Mouse (Mus musculus) heart, embryonic 16.5 days (tissue): ENCODE data around the gene Mrps27. TPM values are rescaled to one million over a fixed set of nuclear protein-coding genes. Genes with fewer than 3 reads are reported as not detected.

ENCODE experiments used
- ATAC-seq: fragments of 200-750 bp; cut with Nextera tagmentation; replicated peaks from 2 replicates; pipeline ENCODE4 v1.8.0; 2017; ENCODE audit warnings: moderate number of reproducible peaks; ENCODE audit not compliant: insufficient read depth, low FRiP score; ENCODE audit errors: extremely low read depth
- H3K27ac ChIP-seq: fragments of 300-500 bp; sonication (generic); 2 replicates; pipeline ENCODE4 v1.5.1; 2014; ENCODE audit warnings: mild to moderate bottlenecking, low read length, control low read depth, moderate library complexity
- H3K27me3 ChIP-seq: fragments of 300-500 bp; sonication (generic); 2 replicates; pipeline ENCODE4 v1.6.1; 2014; ENCODE audit warnings: low read length, mixed read lengths; ENCODE audit not compliant: control insufficient read depth, insufficient read depth
- H3K36me3 ChIP-seq: fragments of 300-500 bp; sonication (generic); 2 replicates; pipeline ENCODE4 v1.6.1; 2014; ENCODE audit not compliant: control insufficient read depth, insufficient read depth
- H3K4me1 ChIP-seq: fragments of 300-500 bp; sonication (generic); 2 replicates; pipeline ENCODE4 v1.6.1; 2014; ENCODE audit warnings: low read length, mixed read lengths; ENCODE audit not compliant: control insufficient read depth, insufficient read depth
- H3K4me2 ChIP-seq: fragments of 300-500 bp; sonication (generic); 2 replicates; pipeline ENCODE4 v1.6.1; 2014; ENCODE audit warnings: low read depth, mild to moderate bottlenecking, control low read depth, low read length
- H3K4me3 ChIP-seq: fragments of 300-500 bp; sonication (generic); 2 replicates; pipeline ENCODE4 v1.5.1; 2014; ENCODE audit warnings: mild to moderate bottlenecking, control low read depth, low read length
- H3K9ac ChIP-seq: fragments of 300-500 bp; sonication (generic); 2 replicates; pipeline ENCODE4 v1.6.1; 2014; ENCODE audit warnings: low read length, control low read depth
- H3K9me3 ChIP-seq: fragments of 300-500 bp; sonication (generic); replicated peaks from 2 replicates; pipeline ENCODE4 v1.6.1; 2016; ENCODE audit warnings: low read length; ENCODE audit not compliant: control insufficient read depth
- WGBS: fragments of 180-500 bp; shearing (Covaris S2); extraction: QIAGEN DNeasy Blood & Tissue Kit; methylation state at CpG from one replicate; pipeline ENCODE4 v1.1.7; 2014; 5-methylcytosine and 5-hydroxymethylcytosine counted together
- polyA plus RNA-seq: library from polyadenylated mRNA; unstranded; fragments of >200 nt; fragmentation: Nextera tagmentation; extraction: Ambion mirVana; gene quantifications from 2 replicates; pipeline ENCODE4 v1.2.1, GENCODE M21; 2015

The Mrps27 gene
- polyA plus RNA-seq, 1 experiment from 2014 or later = 97.0 TPM

DNA sequence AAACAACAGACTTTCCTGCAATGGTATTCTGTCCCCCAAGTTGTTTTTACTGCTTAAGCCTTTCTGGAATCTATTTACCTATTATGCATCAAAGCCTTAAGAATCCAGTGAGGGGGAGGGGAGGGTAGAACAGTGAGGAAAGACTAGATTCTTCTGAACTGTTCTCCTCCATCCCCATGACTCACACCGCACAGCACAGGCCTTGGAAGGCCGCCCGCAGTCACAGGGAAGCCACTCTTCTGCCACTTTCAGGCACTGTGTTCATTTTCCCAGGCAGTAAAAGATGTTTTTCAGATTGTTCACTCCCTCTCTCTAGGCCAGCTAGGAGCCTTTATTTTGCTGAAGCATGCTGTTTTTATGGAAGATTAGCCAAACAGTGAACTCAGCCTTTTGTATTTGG, 46.8 kb downstream of the Mrps27 start:
- WGBS = 78% methylated on average over 3 of the region's 3 CpGs
- Histone ChIP-seq H3K4me3 (no peak overlapping the region), H3K27ac (no peak overlapping the region), H3K27me3 (no peaks in the 10 kb centered on the region), H3K4me1 (no peaks in the 10 kb centered on the region), H3K4me2 (no peak overlapping the region), H3K9ac (no peak overlapping the region), H3K36me3 (no peaks in the 10 kb centered on the region), H3K9me3 (no peaks in the 10 kb centered on the region)
- no peak for ATAC-seq

DNA sequence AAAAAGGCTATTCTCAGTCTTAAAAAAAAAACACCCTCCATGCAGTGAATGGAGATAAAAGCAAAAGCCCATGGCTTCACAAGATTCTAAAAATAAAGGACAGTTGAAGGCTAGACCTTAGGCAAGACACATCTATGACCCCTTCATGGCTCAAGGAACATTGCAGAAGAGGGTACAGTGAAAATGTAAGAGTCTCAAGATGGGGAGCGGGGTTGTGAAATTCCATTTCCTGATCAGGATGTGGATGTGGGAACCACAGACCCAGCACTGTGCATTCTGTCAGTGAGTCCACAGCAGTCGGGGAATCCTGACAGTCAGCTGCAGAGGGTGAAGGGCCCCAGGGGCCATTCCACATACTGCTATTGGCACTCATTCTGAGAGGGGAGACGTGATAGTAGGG, 48.5 kb downstream of the Mrps27 start:
- Histone ChIP-seq H3K27me3 (no peaks in the 10 kb centered on the region), H3K4me1 (peaks cover 2% of the 10 kb centered on the region), H3K4me2 (no peak overlapping the region), H3K9ac (no peak overlapping the region), H3K4me3 (no peak overlapping the region), H3K9me3 (no peaks in the 10 kb centered on the region), H3K36me3 (no peaks in the 10 kb centered on the region), H3K27ac (no peak overlapping the region)
- no peak for ATAC-seq
- WGBS = 77% methylated on average over 3 of the region's 3 CpGs

DNA sequence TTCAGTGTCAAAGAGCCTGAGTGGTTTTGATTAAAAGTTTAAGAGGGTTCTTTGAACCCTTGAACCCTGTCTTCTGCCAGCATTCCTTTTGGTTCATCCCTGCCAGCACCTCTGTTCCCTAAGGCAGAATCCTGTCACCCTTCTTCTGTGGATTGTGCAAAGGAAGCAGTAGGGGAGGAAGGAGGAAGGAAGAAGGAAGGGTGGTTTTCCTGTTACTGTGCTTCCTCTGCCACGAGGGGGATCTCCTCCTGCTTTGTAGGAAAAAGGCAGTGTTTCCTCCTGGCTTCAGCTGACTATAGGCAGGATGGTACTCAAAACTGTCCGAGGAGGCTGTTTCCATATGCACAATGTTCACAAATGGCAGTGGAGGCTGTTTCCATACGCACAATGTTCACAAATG, 50.1 kb downstream of the Mrps27 start:
- no peak overlapping the region for H3K4me2 ChIP-seq
- no peak overlapping the region for H3K27ac ChIP-seq
- H3K36me3 ChIP-seq = no peaks in the 10 kb centered on the region

DNA sequence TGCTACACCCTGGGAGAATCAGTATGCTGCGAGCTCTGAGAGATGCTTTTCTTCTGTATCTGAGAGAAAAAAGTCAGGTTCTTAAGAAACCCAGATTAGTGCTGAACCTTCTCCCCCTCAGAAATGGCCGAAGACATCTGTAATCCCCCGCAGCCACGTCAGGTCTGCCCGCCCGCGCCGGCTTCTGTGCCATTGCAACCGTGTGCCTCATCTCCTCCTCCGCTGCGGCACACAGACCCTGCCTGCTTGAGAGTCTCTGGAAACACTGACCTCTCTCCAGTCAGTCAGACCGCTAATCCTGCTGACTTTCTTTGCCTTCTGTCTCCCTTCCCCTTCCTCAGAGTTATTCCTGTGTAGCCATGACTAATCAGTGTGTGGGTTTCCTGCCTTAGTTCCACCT, 50.9 kb downstream of the Mrps27 start:
- Histone ChIP-seq H3K4me3 (no peak overlapping the region), H3K27me3 (no peaks in the 10 kb centered on the region), H3K4me2 (no peak overlapping the region), H3K9me3 (no peaks in the 10 kb centered on the region), H3K9ac (no peak overlapping the region), H3K27ac (peak overlapping the region; percentile 53), H3K36me3 (0 out of 2 replicates have a peak, but pooled peaks cover 4% of the 10 kb centered on the region), H3K4me1 (peaks cover 9% of the 10 kb centered on the region)
- 61% methylated on average over 12 of the region's 12 CpGs for WGBS
- no peak for ATAC-seq

More for the DNA sequence above, 50.1 kb downstream of the Mrps27 start:
- Histone ChIP-seq H3K9me3 (no peaks in the 10 kb centered on the region), H3K27me3 (no peaks in the 10 kb centered on the region), H3K4me3 (no peak overlapping the region), H3K9ac (no peak overlapping the region), H3K4me1 (peaks cover 9% of the 10 kb centered on the region)
- 55% methylated on average over 3 of the region's 3 CpGs for WGBS
- ATAC-seq = no peak

DNA sequence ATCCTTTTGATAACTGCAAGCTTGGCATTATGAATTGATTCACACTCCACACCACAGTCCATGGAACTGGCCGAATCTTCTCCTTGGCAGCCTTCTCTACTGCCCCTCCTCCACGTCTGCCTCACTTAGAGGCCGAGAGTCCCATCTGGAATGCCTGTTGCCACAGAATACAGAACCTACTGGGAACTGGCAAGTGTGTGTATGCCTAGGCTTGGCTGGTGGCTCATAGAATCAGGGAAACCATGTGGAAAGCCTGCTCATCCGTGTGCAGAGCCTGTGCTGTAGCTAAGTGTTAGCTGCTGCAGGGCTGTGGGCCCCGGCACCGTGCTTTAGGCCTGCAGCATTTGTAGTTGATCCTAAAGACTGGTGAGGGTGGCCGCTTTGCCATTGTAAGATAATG, 52.6 kb downstream of the Mrps27 start:
- Histone ChIP-seq H3K4me1 (peaks cover 9% of the 10 kb centered on the region), H3K27ac (no peak overlapping the region), H3K4me3 (no peak overlapping the region), H3K9ac (no peak overlapping the region), H3K27me3 (no peaks in the 10 kb centered on the region), H3K9me3 (no peaks in the 10 kb centered on the region), H3K36me3 (0 out of 2 replicates have a peak, but pooled peaks cover 4% of the 10 kb centered on the region), H3K4me2 (no peak overlapping the region)
- no peak for ATAC-seq
- 80% methylated on average over 7 of the region's 7 CpGs for WGBS

DNA sequence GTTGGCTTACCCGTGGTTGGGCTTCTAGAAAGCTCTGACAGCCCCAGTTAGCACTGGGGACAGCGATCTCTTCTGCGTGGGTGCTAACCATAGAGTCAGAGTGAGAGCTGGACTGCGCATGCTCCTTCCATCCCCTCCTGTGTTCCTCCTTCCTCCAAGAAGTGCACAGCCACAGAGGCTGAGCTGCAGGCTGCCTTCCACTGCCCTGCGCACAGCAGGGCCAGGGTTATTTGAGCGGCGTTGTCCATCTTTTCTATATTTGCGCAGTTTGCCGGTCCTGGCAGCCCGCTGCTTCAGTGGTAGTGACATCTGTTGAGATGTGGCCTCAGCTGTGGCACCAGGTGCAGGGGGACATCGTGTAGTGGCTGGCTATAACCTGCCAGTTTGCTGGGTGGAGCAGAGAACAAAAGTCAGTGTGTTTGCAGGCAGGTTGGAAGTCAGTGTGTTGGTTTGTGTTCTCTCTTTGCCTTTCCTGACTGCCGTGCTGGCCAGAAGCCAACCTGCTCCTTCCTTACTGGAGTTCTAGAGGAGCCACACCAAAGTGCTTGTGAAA, 53.6 kb downstream of the Mrps27 start:
- peaks cover 9% of the 10 kb centered on the region for H3K4me1 ChIP-seq
- H3K27ac ChIP-seq = peak overlapping the region; percentile 59
- no peak for ATAC-seq
- no peak overlapping the region for H3K4me3 ChIP-seq
- no peaks in the 10 kb centered on the region for H3K27me3 ChIP-seq
- H3K36me3 ChIP-seq = 0 out of 2 replicates have a peak, but pooled peaks cover 4% of the 10 kb centered on the region
- no peaks in the 10 kb centered on the region for H3K9me3 ChIP-seq
- no peak overlapping the region for H3K4me2 ChIP-seq
- no peak overlapping the region for H3K9ac ChIP-seq
- WGBS = 78% methylated on average over 12 of the region's 12 CpGs

DNA sequence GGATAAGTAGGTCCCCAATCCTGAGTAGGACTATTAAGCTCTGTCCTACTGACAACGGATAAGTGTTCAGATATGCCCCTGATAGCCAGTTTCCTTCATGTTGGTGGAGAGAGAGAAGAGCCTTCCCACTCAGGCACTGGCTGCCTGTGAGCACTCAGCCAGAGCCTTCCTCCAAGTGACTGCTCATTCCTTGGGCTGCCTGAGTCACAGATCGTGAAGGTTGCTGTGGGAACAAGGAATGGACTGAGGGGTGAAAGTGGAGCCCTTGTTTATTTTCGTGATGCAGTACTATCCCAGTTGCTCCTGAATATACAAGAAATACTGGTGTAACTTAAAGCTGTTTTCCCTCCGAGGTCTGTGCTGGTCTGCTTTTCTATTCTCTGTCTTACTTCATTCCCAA, 54.8 kb downstream of the Mrps27 start:
- Histone ChIP-seq H3K4me1 (peaks cover 9% of the 10 kb centered on the region), H3K4me2 (no peak overlapping the region), H3K27ac (no peak overlapping the region), H3K36me3 (peaks cover 6% of the 10 kb centered on the region; the same call in 1 of the 2 replicates), H3K27me3 (no peaks in the 10 kb centered on the region), H3K4me3 (no peak overlapping the region), H3K9ac (no peak overlapping the region), H3K9me3 (no peaks in the 10 kb centered on the region)
- ATAC-seq = no peak
- 64% methylated on average over 4 of the region's 4 CpGs for WGBS

DNA sequence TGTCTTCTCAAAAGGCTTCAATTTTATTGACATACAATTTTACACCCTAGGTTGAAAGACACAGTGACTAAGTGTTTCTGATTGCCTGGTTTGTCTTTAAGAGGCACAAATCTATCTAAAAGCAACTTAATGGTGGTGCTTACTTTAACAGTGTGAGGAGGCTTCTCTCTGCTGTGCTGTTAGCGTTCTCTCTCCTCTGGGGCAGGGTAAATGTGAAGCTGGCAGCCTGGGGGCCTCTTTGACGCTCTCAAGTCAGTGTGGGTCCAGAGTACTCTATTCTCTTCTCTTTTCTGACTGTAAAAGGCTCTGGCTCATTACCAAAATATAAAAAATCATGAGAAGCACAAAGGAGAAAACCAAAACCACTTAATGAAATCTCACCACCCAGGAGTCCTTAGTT, 64.6 kb downstream of the Mrps27 start:
- H3K9ac ChIP-seq = no peak overlapping the region
- no peaks in the 10 kb centered on the region; the same call in 1 of the 2 replicates for H3K4me1 ChIP-seq
- no peaks in the 10 kb centered on the region for H3K9me3 ChIP-seq
- no peak overlapping the region for H3K4me3 ChIP-seq
- no peak for ATAC-seq
- H3K36me3 ChIP-seq = peaks cover 22% of the 10 kb centered on the region
- H3K27ac ChIP-seq = no peak overlapping the region
- WGBS = 57% methylated on average over 2 of the region's 2 CpGs
- no peaks in the 10 kb centered on the region for H3K27me3 ChIP-seq
- no peak overlapping the region for H3K4me2 ChIP-seq

DNA sequence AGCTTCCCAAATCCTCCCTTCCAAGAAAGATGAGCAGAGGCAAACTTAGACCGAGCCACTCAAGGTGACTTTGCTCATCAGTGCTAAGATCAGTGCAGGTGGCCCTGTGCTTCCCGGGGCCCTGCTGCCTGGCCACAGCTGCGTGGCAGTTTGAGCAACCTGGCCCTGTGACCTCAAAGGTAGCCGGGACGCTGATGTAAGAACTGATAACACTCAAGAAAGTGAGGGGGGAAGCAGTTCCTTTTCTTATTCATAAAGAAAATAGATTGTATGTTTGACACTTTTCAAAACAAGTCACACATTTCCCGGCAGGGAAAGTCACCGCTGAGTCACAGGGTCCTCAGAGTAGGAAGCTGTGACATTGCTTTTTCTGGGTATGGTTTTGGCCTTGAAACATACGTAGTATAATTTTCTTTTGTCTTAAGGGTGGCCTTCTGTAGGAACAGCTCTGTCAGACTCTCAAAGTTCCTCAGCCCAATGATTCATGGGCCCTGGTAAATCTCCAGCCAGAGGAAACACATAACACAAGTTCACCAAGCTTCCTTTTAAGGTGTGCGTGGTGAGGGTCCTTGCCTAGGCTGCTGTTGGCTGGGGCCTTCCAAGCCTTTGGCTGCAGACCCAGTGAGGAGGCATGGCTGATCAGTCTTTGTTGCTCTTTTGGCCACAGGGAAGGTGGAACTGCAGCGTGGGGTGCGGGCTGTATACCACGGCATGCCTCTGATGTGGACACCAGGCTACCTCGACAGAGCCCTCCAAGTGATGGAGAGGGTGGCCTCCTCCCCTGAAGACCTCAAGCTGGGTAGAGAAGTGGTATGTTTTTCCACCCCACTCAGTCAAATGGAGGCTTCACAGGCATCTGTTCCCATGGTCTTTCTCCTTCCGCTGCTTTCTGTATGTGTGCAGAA, 66.3 kb downstream of the Mrps27 start:
- peaks cover 19% of the 10 kb centered on the region for H3K36me3 ChIP-seq
- H3K9me3 ChIP-seq = no peaks in the 10 kb centered on the region
- 0 out of 2 replicates have a peak overlapping the region, but pooled peaks have one; percentile 1 for H3K9ac ChIP-seq
- no peak for ATAC-seq
- H3K4me1 ChIP-seq = peaks cover 2% of the 10 kb centered on the region
- peak overlapping the region; percentile 4; the same call in 1 of the 2 replicates for H3K4me3 ChIP-seq
- WGBS = 72% methylated on average over 14 of the region's 14 CpGs
- H3K27ac ChIP-seq = peak overlapping the region; percentile 50
- peak overlapping the region; percentile 42 for H3K4me2 ChIP-seq
- no peaks in the 10 kb centered on the region for H3K27me3 ChIP-seq
